Mouse (Mus musculus) kidney, adult 2 months (tissue): ENCODE results near the gene Syce1.

Experiments
- CTCF ChIP-seq: fragments of 200-500 bp; conservative IDR thresholded peaks from 2 replicates; pipeline ENCODE4 v1.5.1; 2011; ENCODE audit warnings: low read depth, mild to moderate bottlenecking, control low read depth, low read length, moderate library complexity, mixed read lengths; ENCODE audit not compliant: insufficient read depth, insufficient read length
- POLR2A ChIP-seq: fragments of 200-500 bp; IDR thresholded peaks from one replicate; pipeline ENCODE4 v1.6.1; 2011; ENCODE audit warnings: low read depth, low read length, control low read depth

GRCm38 (mm10) chr7:140820173-140820572 is 32.5 kb upstream of the Syce1 start:
- TF ChIP-seq POLR2A (no peak), CTCF (no peak)
